ENCODE assay signal across 22 mouse cellular contexts in the genomic region with DNA sequence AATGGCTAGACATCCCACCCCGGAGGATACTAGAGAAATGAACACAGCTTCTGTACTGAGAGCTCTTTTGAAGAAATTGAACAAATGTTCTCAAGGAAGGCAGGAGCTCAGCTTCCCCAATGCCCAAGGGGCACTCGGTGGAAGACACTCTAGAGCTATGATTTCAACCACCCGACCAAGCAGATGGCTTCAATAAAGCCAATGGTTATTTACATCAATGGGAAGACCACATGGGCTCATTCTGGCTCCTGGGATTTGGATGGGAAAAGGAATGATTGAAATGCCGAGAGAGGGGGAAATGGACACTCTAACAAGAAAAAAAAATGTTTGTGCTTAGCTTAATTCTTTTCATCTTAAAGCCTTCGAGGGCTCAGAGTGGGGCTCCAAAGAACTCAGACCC.
DNase-seq lines count a peak whose midpoint lies in the region; ATAC-seq and TF ChIP-seq lines count a peak whose summit lies in the region.
"Had no signal": no experiment of that assay in that cellular context is flagged by ENCODE, and none has a peak within 500 bp of the region (broad histone marks: within the 10 kb centered on the region; RNA-seq: fewer than 3 reads in every experiment).

No protein-coding gene starts in this region.

- H3K4me1 ChIP-seq in limb, embryonic 14.5 days (ENCODE audit: control insufficient read depth, insufficient read depth, low read length), result no peaks in the 10 kb centered on the region
- no peaks in the 10 kb centered on the region for H3K4me1 ChIP-seq in limb, embryonic 10.5 days
- H3K4me1 ChIP-seq in embryonic facial prominence, embryonic 14.5 days (ENCODE audit: control insufficient read depth, insufficient read depth, low read length), result peaks cover 5% of the 10 kb centered on the region; the same call in 1 of the 2 replicates
- no peaks in the 10 kb centered on the region for H3K4me1 ChIP-seq in lung, postnatal 0 days (ENCODE audit: insufficient read depth, low read depth, low read length)
- H3K4me1 ChIP-seq: forebrain, embryonic 10.5 days; heart, embryonic 13.5 days had no signal

- H3K27ac ChIP-seq in limb, embryonic 14.5 days (replicated peaks; ENCODE audit: low read depth, low read length), result no peak overlapping the region
- H3K27ac ChIP-seq in limb, embryonic 10.5 days, result no peak overlapping the region
- no peak overlapping the region for H3K27ac ChIP-seq in embryonic facial prominence, embryonic 14.5 days (replicated peaks; ENCODE audit: low read depth, low read length)
- no peak overlapping the region for H3K27ac ChIP-seq in lung, postnatal 0 days (ENCODE audit: low read length)
- H3K27ac ChIP-seq: embryonic facial prominence, embryonic 13.5 days; forebrain, embryonic 10.5 days; gastrocnemius, adult 2 months; heart, embryonic 13.5 days; hindbrain, embryonic 14.5 days had no signal

- H3K4me2 ChIP-seq in limb, embryonic 14.5 days (replicated peaks; ENCODE audit: low read depth, low read length, severe bottlenecking), result no peak overlapping the region
- no peak overlapping the region for H3K4me2 ChIP-seq in embryonic facial prominence, embryonic 14.5 days (ENCODE audit: low read depth, low read length)
- no peak overlapping the region for H3K4me2 ChIP-seq in lung, postnatal 0 days (replicated peaks; ENCODE audit: low read depth, low read length)
- H3K4me2 ChIP-seq: embryonic facial prominence, embryonic 13.5 days; heart, embryonic 13.5 days; hindbrain, embryonic 14.5 days had no signal

- TF ChIP-seq CTCF in lung, postnatal 0 days (IDR thresholded peaks at IDR 0.05), result no peak

- no peak overlapping the region for H3K9ac ChIP-seq in limb, embryonic 14.5 days (ENCODE audit: low read depth, low read length, severe bottlenecking)
- no peak overlapping the region for H3K9ac ChIP-seq in embryonic facial prominence, embryonic 14.5 days (ENCODE audit: low read depth, low read length)
- H3K9ac ChIP-seq in lung, postnatal 0 days (replicated peaks; ENCODE audit: low read depth), result no peak overlapping the region
- H3K9ac ChIP-seq: embryonic facial prominence, embryonic 13.5 days; heart, embryonic 13.5 days; hindbrain, embryonic 14.5 days had no signal

- DNase-seq in limb, embryonic 14.5 days (ENCODE audit: low spot score), result peak; percentile 12
- no peak for DNase-seq in limb, embryonic 10.5 days (ENCODE audit: low spot score)
- DNase-seq in embryo, embryonic 11 days, result peak; percentile 37
- DNase-seq in embryonic facial prominence, embryonic 14.5 days (ENCODE audit: low spot score), result peak; percentile 88
- DNase-seq in lung, postnatal 0 days (ENCODE audit: low spot score), result no peak
- DNase-seq in urinary bladder, postnatal 25 days (ENCODE audit: low spot score), result no peak
- DNase-seq in cerebellum, adult 9-11 months, result no peak
- DNase-seq: adrenal gland, adult 2 months; adrenal gland, postnatal 25 days; cerebellum, adult 2 months; cerebellum, postnatal 14 days; gastrocnemius, adult 2 months; gastrocnemius, postnatal 25 days; heart, postnatal 4 days had no signal

- no peak for ATAC-seq in limb, embryonic 14.5 days (ENCODE audit: low FRiP score, low read depth)
- ATAC-seq in embryonic facial prominence, embryonic 14.5 days (ENCODE audit: low read depth), result peak; percentile 60; the same call in 1 of the 2 replicates
- no peak for ATAC-seq in lung, postnatal 0 days
- ATAC-seq: forebrain, embryonic 14.5 days; inflammation-experienced regulatory T-cells, adult 6 months; intestine, postnatal 0 days had no signal

- TF ChIP-seq EP300 in lung, postnatal 0 days (IDR thresholded peaks at IDR 0.05), result no peak

- 46% methylated on average over 5 of the region's 5 CpGs for WGBS in limb, embryonic 14.5 days
- 68% methylated on average over 5 of the region's 5 CpGs for WGBS in limb, embryonic 10.5 days
- WGBS in embryonic facial prominence, embryonic 14.5 days, result 23% methylated on average over 5 of the region's 5 CpGs
- 59% methylated on average over 5 of the region's 5 CpGs for WGBS in lung, postnatal 0 days

- H3K9me3 ChIP-seq in limb, embryonic 14.5 days (ENCODE audit: control insufficient read depth, low read length), result no peaks in the 10 kb centered on the region
- H3K9me3 ChIP-seq in limb, embryonic 10.5 days (replicated peaks), result no peaks in the 10 kb centered on the region
- H3K9me3 ChIP-seq in embryonic facial prominence, embryonic 14.5 days (ENCODE audit: control insufficient read depth, low read length), result peaks cover 9% of the 10 kb centered on the region
- no peaks in the 10 kb centered on the region for H3K9me3 ChIP-seq in lung, postnatal 0 days (ENCODE audit: low read length)
- H3K9me3 ChIP-seq: forebrain, embryonic 10.5 days had no signal

- TF ChIP-seq POLR2A in limb, embryonic 14.5 days (IDR thresholded peaks at IDR 0.05; ENCODE audit: borderline replicate concordance, extremely low read depth, insufficient read depth, insufficient read length), result no peak

- no peaks in the 10 kb centered on the region for H3K27me3 ChIP-seq in limb, embryonic 14.5 days (ENCODE audit: control insufficient read depth, insufficient read depth, low read length)
- H3K27me3 ChIP-seq in limb, embryonic 10.5 days (ENCODE audit: low read depth, poor library complexity, severe bottlenecking), result no peaks in the 10 kb centered on the region
- H3K27me3 ChIP-seq in embryonic facial prominence, embryonic 14.5 days (replicated peaks; ENCODE audit: control insufficient read depth, insufficient read depth, low read length), result no peaks in the 10 kb centered on the region
- no peaks in the 10 kb centered on the region for H3K27me3 ChIP-seq in lung, postnatal 0 days (replicated peaks; ENCODE audit: insufficient read depth, low read length)
- H3K27me3 ChIP-seq: embryonic facial prominence, embryonic 13.5 days had no signal

- no peak overlapping the region for H3K4me3 ChIP-seq in limb, embryonic 14.5 days (replicated peaks; ENCODE audit: low read length)
- no peak overlapping the region for H3K4me3 ChIP-seq in limb, embryonic 10.5 days
- H3K4me3 ChIP-seq in embryonic facial prominence, embryonic 14.5 days (ENCODE audit: low read depth, low read length), result no peak overlapping the region
- H3K4me3 ChIP-seq in lung, postnatal 0 days (ENCODE audit: low read depth, low read length), result no peak overlapping the region
- H3K4me3 ChIP-seq: embryonic facial prominence, embryonic 13.5 days; erythroblast, embryonic 14.5 days; forebrain, embryonic 10.5 days; gastrocnemius, adult 2 months; heart, embryonic 13.5 days had no signal

- no peaks in the 10 kb centered on the region for H3K36me3 ChIP-seq in limb, embryonic 14.5 days (ENCODE audit: control insufficient read depth, insufficient read depth, low read length)
- H3K36me3 ChIP-seq in limb, embryonic 10.5 days, result no peaks in the 10 kb centered on the region
- H3K36me3 ChIP-seq in embryonic facial prominence, embryonic 14.5 days (ENCODE audit: control insufficient read depth, insufficient read depth, low read length), result no peaks in the 10 kb centered on the region
- no peaks in the 10 kb centered on the region for H3K36me3 ChIP-seq in lung, postnatal 0 days (ENCODE audit: insufficient read depth, low read length)
- H3K36me3 ChIP-seq: embryonic facial prominence, embryonic 13.5 days; forebrain, embryonic 10.5 days; heart, embryonic 13.5 days had no signal

Comparison
In these comparisons a context has a peak if more than half of its experiments do, and no peak if none do; other contexts are left out.
1. DNase-seq: peak in limb, embryonic 14.5 days (single experiment), embryo, embryonic 11 days (single experiment) and embryonic facial prominence, embryonic 14.5 days (single experiment); none in limb, embryonic 10.5 days (single experiment), lung, postnatal 0 days (single experiment), urinary bladder, postnatal 25 days (single experiment) and cerebellum, adult 9-11 months (single experiment).